Mouse (Mus musculus) kidney, embryonic 15.5 days (tissue): ENCODE results near the gene Tm9sf3. TPM values are rescaled to one million over a fixed set of nuclear protein-coding genes. Genes with fewer than 3 reads are reported as not detected.

Source experiments
- ATAC-seq: fragments of 200-750 bp; cut with Nextera tagmentation; replicated peaks from 2 replicates; pipeline ENCODE4 v1.8.0; 2017; ENCODE audit warnings: moderate TSS enrichment; ENCODE audit not compliant: low FRiP score
- H3K27ac ChIP-seq: fragments of 300-500 bp; sonication (generic); 2 replicates; pipeline ENCODE4 v1.5.1; 2015; ENCODE audit warnings: mild to moderate bottlenecking, inconsistent platforms
- H3K27me3 ChIP-seq: fragments of 300-500 bp; sonication (generic); 2 replicates; pipeline ENCODE4 v1.6.1; 2015; ENCODE audit warnings: inconsistent platforms
- H3K36me3 ChIP-seq: fragments of 300-500 bp; sonication (generic); 2 replicates; pipeline ENCODE4 v1.6.1; 2015; ENCODE audit warnings: inconsistent platforms
- H3K4me1 ChIP-seq: fragments of 300-500 bp; sonication (generic); 2 replicates; pipeline ENCODE4 v1.6.1; 2015; ENCODE audit warnings: inconsistent platforms
- H3K4me2 ChIP-seq: fragments of 300-500 bp; sonication (generic); 2 replicates; pipeline ENCODE4 v1.6.1; 2015; ENCODE audit warnings: moderate library complexity, mild to moderate bottlenecking, inconsistent platforms
- H3K4me3 ChIP-seq: fragments of 300-500 bp; sonication (generic); replicated peaks from 2 replicates; pipeline ENCODE4 v1.5.1; 2015; ENCODE audit warnings: mild to moderate bottlenecking, inconsistent platforms
- H3K9ac ChIP-seq: fragments of 300-500 bp; sonication (generic); 2 replicates; pipeline ENCODE4 v1.6.1; 2015; ENCODE audit warnings: mild to moderate bottlenecking, inconsistent platforms
- H3K9me3 ChIP-seq: fragments of 300-500 bp; sonication (generic); replicated peaks from 2 replicates; pipeline ENCODE4 v1.6.1; 2016; ENCODE audit warnings: inconsistent platforms
- WGBS: fragments of 180-500 bp; shearing (Covaris S2); methylation state at CpG from one replicate; pipeline ENCODE4 v1.1.7; 2015; ENCODE audit warnings: mixed read lengths; 5-methylcytosine and 5-hydroxymethylcytosine counted together
- polyA plus RNA-seq: library from polyadenylated mRNA; unstranded; fragments of >200 nt; fragmentation: Nextera tagmentation; extraction: Ambion mirVana; gene quantifications from 2 replicates; pipeline ENCODE4 v1.2.1, GENCODE M21; 2015

Gene Tm9sf3
- polyA plus RNA-seq, 1 experiment from 2014 or later = 137 TPM

- Histone ChIP-seq H3K36me3 (peaks cover 17% of the 10 kb centered on the region), H3K27ac (no peak overlapping the region), H3K9me3 (no peaks in the 10 kb centered on the region), H3K4me1 (peaks cover 27% of the 10 kb centered on the region), H3K27me3 (no peaks in the 10 kb centered on the region), H3K4me3 (no peak overlapping the region), H3K4me2 (no peak overlapping the region), H3K9ac (no peak overlapping the region)
- no peak for ATAC-seq
- 66% methylated on average over 6 of the region's 6 CpGs for WGBS
These were observed 4.5 kb downstream of the Tm9sf3 start for GRCm38 (mm10) chr19:41259256-41259655.

- WGBS = 41% methylated on average over 2 of the region's 2 CpGs
- Histone ChIP-seq H3K9ac (no peak overlapping the region), H3K9me3 (no peaks in the 10 kb centered on the region), H3K4me1 (peaks cover 27% of the 10 kb centered on the region), H3K27ac (no peak overlapping the region), H3K27me3 (no peaks in the 10 kb centered on the region), H3K4me3 (no peak overlapping the region), H3K4me2 (no peak overlapping the region), H3K36me3 (peaks cover 21% of the 10 kb centered on the region)
- no peak for ATAC-seq
These were observed 5.1 kb downstream of the Tm9sf3 start for GRCm38 (mm10) chr19:41258707-41259106.

- no peak overlapping the region for H3K27ac ChIP-seq
- WGBS = 90% methylated on average over 5 of the region's 5 CpGs
- H3K4me3 ChIP-seq = no peak overlapping the region
- no peaks in the 10 kb centered on the region for H3K9me3 ChIP-seq
- peaks cover 4% of the 10 kb centered on the region; the same call in 1 of the 2 replicates for H3K4me1 ChIP-seq
- H3K9ac ChIP-seq = no peak overlapping the region
- H3K27me3 ChIP-seq = no peaks in the 10 kb centered on the region
- H3K4me2 ChIP-seq = no peak overlapping the region
- ATAC-seq = no peak
- H3K36me3 ChIP-seq = peaks cover 30% of the 10 kb centered on the region
These were observed 9.2 kb downstream of the Tm9sf3 start for GRCm38 (mm10) chr19:41254584-41254983.

- WGBS = 53% methylated on average over 4 of the region's 4 CpGs
- no peak for ATAC-seq
- Histone ChIP-seq H3K27ac (no peak overlapping the region), H3K9ac (no peak overlapping the region), H3K9me3 (no peaks in the 10 kb centered on the region), H3K4me1 (peaks cover 7% of the 10 kb centered on the region; the same call in 1 of the 2 replicates), H3K27me3 (no peaks in the 10 kb centered on the region), H3K4me3 (no peak overlapping the region), H3K36me3 (peaks cover 48% of the 10 kb centered on the region), H3K4me2 (no peak overlapping the region)
These were observed 14.8 kb downstream of the Tm9sf3 start for GRCm38 (mm10) chr19:41248968-41249367.

DNA sequence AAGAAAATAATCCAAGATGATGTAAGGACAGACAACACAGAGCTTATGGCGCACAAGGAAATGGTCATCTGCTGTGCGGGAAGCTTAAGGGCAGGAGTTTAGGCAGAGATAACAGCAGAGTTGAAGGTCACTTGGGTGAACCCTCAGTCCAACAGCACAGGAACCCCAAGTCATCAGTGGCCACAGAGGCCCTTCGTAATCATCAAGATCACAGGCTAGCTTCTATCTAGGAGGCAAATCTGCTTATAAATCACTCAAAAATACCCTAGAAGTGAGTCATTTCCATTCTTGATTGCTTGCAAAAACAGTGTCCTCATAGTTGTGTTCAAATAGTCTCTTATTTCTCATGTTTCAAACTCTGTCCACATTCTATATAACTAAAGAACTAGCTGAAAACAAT lies 15.5 kb downstream of the Tm9sf3 start:
- no peak overlapping the region for H3K27ac ChIP-seq
- peaks cover 7% of the 10 kb centered on the region; the same call in 1 of the 2 replicates for H3K4me1 ChIP-seq
- H3K4me2 ChIP-seq = no peak overlapping the region
- no peak overlapping the region for H3K9ac ChIP-seq
- H3K36me3 ChIP-seq = peaks cover 46% of the 10 kb centered on the region
- H3K4me3 ChIP-seq = no peak overlapping the region
- 87% methylated on average over 3 of the region's 3 CpGs for WGBS
- H3K27me3 ChIP-seq = no peaks in the 10 kb centered on the region
- no peak for ATAC-seq
- H3K9me3 ChIP-seq = no peaks in the 10 kb centered on the region

GRCm38 (mm10) chr19:41246271-41246670 lies 17.5 kb downstream of the Tm9sf3 start:
- Histone ChIP-seq H3K9me3 (no peaks in the 10 kb centered on the region), H3K4me2 (no peak overlapping the region), H3K4me3 (no peak overlapping the region), H3K4me1 (peaks cover 7% of the 10 kb centered on the region; the same call in 1 of the 2 replicates), H3K27me3 (no peaks in the 10 kb centered on the region), H3K36me3 (peaks cover 56% of the 10 kb centered on the region), H3K27ac (no peak overlapping the region), H3K9ac (no peak overlapping the region)
- WGBS = 79% methylated on average over 4 of the region's 4 CpGs
- ATAC-seq = no peak

DNA sequence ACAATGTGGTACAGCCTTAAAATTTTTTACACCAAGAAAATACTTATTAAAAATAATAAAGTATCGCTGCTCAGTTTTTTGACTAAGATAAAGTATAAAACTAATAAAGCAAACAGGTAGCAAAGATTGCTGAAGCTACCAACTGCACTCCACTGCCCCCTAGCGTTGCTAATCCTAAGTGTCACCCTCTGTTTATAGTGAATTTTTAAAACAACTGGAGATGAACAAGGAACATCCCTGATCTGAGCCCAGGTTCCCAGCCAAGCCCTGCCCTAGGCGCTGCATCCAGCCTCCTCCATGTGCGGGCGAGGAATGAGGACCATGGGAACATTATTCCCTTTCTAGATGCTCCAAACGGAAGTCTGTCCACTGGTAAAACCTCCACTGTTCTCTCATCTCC lies 19.2 kb downstream of the Tm9sf3 start:
- H3K4me2 ChIP-seq = no peak overlapping the region
- WGBS = 66% methylated on average over 6 of the region's 6 CpGs
- ATAC-seq = no peak

DNA sequence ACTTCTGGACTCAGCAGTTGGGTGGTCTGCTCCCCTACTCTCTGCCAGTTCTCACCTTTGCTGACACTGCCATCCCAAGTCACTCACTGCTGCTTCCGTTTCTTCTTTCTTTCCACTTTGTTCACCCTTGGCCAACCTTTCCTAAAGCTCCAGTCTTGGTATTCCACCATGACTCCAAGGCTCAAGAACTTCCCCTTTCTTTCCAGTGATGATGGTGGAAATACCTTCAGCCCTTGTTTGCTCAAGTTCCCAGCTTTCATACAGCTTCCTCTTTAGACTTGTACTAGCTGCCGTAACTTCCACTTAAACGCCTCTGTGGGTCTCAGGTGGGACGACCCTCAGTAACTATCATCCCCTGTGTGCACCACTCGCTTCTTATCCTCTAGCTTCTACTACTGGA lies 21.8 kb downstream of the Tm9sf3 start:
- no peaks in the 10 kb centered on the region for H3K9me3 ChIP-seq
- H3K36me3 ChIP-seq = peaks cover 77% of the 10 kb centered on the region
- 95% methylated on average over 5 of the region's 5 CpGs for WGBS
- no peak overlapping the region for H3K9ac ChIP-seq
- no peak overlapping the region for H3K27ac ChIP-seq
- no peaks in the 10 kb centered on the region for H3K27me3 ChIP-seq
- H3K4me3 ChIP-seq = no peak overlapping the region
- no peaks in the 10 kb centered on the region for H3K4me1 ChIP-seq
- ATAC-seq = no peak
- H3K4me2 ChIP-seq = no peak overlapping the region

More for the DNA sequence above, 19.2 kb downstream of the Tm9sf3 start:
- H3K27ac ChIP-seq = no peak overlapping the region
- no peaks in the 10 kb centered on the region for H3K27me3 ChIP-seq
- H3K9me3 ChIP-seq = no peaks in the 10 kb centered on the region
- no peak overlapping the region for H3K4me3 ChIP-seq
- peaks cover 68% of the 10 kb centered on the region for H3K36me3 ChIP-seq
- H3K9ac ChIP-seq = no peak overlapping the region
- peaks cover 7% of the 10 kb centered on the region; the same call in 1 of the 2 replicates for H3K4me1 ChIP-seq

DNA sequence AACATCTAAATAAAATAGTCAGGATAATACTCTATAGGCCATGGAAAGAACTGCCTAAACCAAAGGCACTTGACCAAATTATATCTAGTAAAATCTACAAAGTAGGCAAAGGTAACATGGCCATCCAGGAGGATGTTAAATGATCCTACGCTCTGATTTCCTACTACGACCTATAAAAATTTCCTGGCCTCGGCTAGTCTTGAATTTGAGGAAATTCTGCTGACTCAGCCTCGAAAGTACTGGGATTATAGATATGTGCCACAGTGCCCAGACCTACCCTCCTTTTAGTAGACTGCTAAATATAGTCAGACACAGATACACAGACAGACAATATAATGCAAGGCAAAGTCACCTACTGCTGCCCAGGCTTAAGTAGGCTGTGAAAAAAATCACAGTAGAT lies 30.1 kb downstream of the Tm9sf3 start:
- Histone ChIP-seq H3K36me3 (peaks cover 87% of the 10 kb centered on the region), H3K4me1 (no peaks in the 10 kb centered on the region), H3K27ac (no peak overlapping the region), H3K9me3 (no peaks in the 10 kb centered on the region), H3K4me3 (no peak overlapping the region), H3K27me3 (no peaks in the 10 kb centered on the region), H3K4me2 (no peak overlapping the region), H3K9ac (no peak overlapping the region)
- ATAC-seq = no peak
- WGBS = 92% methylated on average over 4 of the region's 4 CpGs

- peaks cover 21% of the 10 kb centered on the region for H3K36me3 ChIP-seq
- no peak overlapping the region for H3K9ac ChIP-seq
- no peak overlapping the region for H3K27ac ChIP-seq
- ATAC-seq = no peak
- no peaks in the 10 kb centered on the region for H3K9me3 ChIP-seq
- WGBS = 8% methylated on average over 7 of the region's 7 CpGs
- H3K4me1 ChIP-seq = peaks cover 18% of the 10 kb centered on the region
- H3K4me2 ChIP-seq = no peak overlapping the region
- H3K4me3 ChIP-seq = no peak overlapping the region
- H3K27me3 ChIP-seq = peaks cover 55% of the 10 kb centered on the region
These were observed 55.5 kb downstream of the Tm9sf3 start for GRCm38 (mm10) chr19:41208326-41208725.

- Histone ChIP-seq H3K36me3 (peaks cover 10% of the 10 kb centered on the region), H3K27ac (no peak within 1 kb of the TSS), H3K4me2 (peak within 1 kb of the TSS; percentile 93), H3K9ac (0 out of 2 replicates have a peak within 1 kb of the TSS, but pooled peaks have one; percentile 15), H3K4me3 (peak within 1 kb of the TSS; percentile 43), H3K9me3 (no peaks in the 10 kb centered on the region), H3K4me1 (peaks cover 18% of the 10 kb centered on the region), H3K27me3 (peaks cover 58% of the 10 kb centered on the region)
- WGBS = under 1% methylated on average over 32 of the region's 32 CpGs
- ATAC-seq = peak; percentile 95
These were observed 56.9 kb downstream of the Tm9sf3 start, which contains the start of gene Tll2 for GRCm38 (mm10) chr19:41206811-41207344. Gene Tll2, minus strand, starts transcription at chr19:41206835.

GRCm38 (mm10) chr19:41206041-41206810 lies 57.6 kb downstream of the Tm9sf3 start:
- Histone ChIP-seq H3K4me1 (peaks cover 18% of the 10 kb centered on the region), H3K36me3 (peaks cover 8% of the 10 kb centered on the region), H3K9me3 (no peaks in the 10 kb centered on the region), H3K27ac (no peak overlapping the region), H3K9ac (0 out of 2 replicates have a peak overlapping the region, but pooled peaks have one; percentile 15), H3K4me3 (peak overlapping the region; percentile 43), H3K4me2 (peak overlapping the region; percentile 93), H3K27me3 (peaks cover 60% of the 10 kb centered on the region)
- peak; percentile 57 for ATAC-seq
- WGBS = under 1% methylated on average over 46 of the region's 46 CpGs
